Mouse (Mus musculus): ENCODE results near the gene Fbxl17.

The Fbxl17 gene

GRCm38 (mm10) chr17:63095017-63095416 lies 404.8 kb downstream of the Fbxl17 start:
- DNase-seq (ENCODE audit: low read depth), result no peak

GRCm38 (mm10) chr17:63093184-63093583 lies 406.6 kb downstream of the Fbxl17 start:
- DNase-seq (ENCODE audit: low read depth), result peak; percentile 26

GRCm38 (mm10) chr17:63092774-63093173 lies 407.0 kb downstream of the Fbxl17 start:
- no peak for DNase-seq (ENCODE audit: low read depth)

DNA sequence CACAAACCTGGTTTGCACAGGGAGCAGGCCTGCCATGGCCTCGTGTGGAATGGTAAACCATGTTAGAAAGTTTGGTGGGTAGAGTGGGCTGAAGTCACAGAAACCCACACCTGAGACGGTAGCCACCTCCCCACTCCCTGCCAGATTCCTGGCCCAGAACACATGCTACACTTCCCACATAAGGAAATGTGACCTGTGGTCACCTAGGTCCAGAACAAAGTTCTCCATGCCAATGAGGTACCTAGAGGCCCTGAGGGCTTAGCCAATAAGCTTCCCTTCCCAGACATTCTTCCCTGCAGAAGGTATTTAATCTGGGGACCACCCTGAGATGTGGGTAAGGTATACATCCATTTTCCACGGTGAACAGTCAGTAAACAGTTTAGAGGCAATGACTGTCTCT lies 409.7 kb downstream of the Fbxl17 start:
- DNase-seq (ENCODE audit: low read depth), result no peak

- DNase-seq (ENCODE audit: low read depth), result no peak
Observed at GRCm38 (mm10) chr17:63087265-63087664, 412.6 kb downstream of the Fbxl17 start.

DNA sequence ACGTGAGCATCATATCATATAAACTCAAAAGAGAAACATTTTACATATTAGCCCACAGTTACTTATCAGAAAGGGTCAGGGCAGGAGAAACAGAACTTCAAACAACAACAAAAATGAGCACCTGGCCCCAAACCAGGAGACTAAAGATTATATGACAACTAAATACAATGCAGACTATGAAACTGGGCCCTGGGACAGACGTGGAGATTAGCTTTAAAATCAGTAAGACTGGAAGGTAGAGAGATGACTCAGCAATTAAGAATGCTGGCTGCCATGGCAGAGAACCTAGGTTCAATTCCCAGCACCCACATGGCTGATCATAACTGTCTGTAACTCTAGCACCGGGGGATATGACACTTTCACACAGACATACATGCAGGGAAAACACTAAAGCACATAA lies 413.3 kb downstream of the Fbxl17 start:
- DNase-seq (ENCODE audit: low read depth), result no peak

GRCm38 (mm10) chr17:63085227-63085626 lies 414.6 kb downstream of the Fbxl17 start:
- no peak for DNase-seq (ENCODE audit: low read depth)

- no peak for DNase-seq (ENCODE audit: low read depth)
Observed at GRCm38 (mm10) chr17:63079087-63079486, 420.7 kb downstream of the Fbxl17 start.

DNA sequence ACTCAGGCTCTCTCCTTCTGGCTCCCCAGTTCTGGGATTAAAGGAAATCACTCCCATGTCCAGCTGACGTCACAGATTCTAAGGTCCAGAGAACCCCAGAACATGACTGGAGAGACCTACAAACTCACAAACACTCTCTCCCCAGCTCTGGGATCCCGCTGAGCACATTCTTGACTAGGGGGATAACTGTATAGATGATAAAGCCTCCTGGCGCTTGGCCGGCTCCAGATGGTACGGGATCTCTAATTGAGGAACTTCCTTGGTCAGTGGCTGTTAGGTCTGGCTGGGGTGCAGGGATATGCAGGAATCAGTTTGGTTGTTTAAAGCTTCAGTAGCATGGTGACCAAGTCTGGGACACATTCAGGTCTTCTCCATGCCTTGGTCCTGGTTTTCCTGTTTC lies 422.3 kb downstream of the Fbxl17 start:
- DNase-seq (ENCODE audit: low read depth), result no peak

DNA sequence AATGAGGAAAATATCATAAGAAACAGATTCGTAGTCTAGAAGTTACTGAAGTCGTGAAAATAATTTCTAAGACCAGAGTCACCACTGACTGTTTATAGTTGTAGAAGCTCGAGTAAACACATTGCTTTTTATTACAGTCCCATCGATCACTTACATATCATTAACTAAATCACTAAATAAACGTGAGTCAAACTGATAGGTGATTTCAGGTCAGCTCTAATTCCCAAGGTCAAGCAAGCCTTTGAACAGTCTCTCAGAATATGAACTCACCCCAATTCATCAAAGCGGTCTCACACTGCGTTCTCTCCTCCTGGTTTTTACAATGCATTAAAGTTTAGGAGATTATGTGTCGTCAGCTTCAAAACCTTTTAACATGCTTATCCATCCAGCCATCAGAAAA lies 423.2 kb downstream of the Fbxl17 start:
- DNase-seq (ENCODE audit: low read depth), result no peak

- DNase-seq (ENCODE audit: low read depth), result no peak
Observed at GRCm38 (mm10) chr17:63076037-63076426, 423.8 kb downstream of the Fbxl17 start.

- DNase-seq (ENCODE audit: low read depth), result no peak
Observed at GRCm38 (mm10) chr17:63075091-63076036, 424.5 kb downstream of the Fbxl17 start.

DNA sequence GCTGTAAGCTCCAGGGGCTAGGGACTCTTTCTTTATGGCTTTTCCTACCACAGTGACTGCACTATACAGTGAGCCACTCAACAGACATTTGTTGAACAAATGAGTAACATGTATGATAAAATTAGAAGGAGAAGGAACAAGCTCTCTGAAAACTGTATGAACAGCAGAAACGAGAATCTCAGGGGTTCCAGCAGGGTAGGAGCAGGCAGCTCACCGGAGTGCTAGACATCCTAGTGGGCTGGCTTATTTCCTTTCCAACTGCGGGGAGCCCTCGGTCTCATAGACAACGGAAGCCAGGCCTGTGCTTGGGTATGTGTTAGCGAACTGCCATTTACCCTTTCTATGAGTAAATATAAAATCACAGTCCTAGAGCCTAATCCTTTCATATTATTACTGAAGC lies 426.5 kb downstream of the Fbxl17 start:
- no peak for DNase-seq (ENCODE audit: low read depth)

DNA sequence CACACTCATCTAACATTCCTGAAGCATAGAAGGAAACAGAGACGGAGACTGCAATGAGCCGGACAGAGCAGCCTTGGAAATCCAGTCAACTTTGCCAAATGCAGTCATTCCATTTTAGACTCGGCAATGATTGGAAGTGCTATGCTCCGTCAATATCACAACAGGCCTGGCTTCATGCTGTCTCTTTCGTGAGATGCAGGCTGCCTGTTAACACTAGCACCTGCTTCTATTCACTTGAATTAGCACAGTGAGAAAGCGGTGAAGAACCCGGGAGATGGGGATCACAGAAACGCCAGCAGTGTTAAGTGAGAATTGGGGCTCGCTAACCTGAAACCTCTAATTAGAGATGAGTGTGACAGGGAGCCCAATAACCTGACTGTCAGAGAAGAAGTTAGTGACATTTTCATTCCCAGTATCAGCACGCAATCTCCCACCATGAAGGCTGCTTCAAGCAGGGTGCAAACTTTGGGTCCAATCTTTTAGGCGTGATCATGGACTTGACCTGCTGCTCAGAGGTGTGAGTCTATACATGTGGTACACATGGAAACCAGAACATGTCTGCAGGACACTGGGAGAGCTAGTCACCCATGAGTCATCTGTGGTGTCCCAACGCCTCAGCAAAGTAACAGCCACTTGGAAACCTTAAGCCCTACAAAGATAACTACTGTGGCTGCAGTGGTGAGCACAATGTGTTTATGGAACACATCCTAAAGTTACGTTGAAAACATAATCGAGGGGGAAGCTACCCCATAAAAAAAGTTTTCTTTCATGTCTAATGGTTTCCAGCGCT lies 428.5 kb downstream of the Fbxl17 start:
- DNase-seq (ENCODE audit: low read depth), result no peak

DNA sequence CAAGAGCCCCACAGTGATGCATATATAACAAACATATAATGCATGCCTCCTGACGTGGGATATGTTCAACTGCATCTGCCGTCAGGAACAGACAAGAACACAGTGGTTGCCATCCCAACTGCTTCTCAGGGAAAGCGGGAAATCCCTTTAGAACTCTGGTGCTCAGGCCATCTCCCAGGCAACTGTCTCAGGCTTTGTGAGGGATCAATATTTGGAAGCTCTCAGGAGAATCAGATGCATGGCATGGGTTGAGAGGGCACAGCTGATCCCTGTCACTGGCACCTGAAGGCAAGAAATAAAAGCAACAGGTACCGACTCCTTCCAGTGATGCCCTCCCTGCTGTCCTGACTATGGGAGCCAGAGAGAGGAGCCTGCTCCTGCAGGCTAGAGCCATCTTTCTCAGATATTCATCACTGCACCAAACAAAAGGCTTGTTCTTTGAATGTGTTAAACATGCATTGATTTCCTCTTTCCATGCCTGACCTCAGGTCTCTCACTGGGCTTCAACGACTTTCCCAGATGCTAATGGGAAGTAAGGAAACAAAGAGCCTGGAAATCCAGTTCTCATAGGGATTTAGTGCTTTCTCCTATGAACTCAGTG lies 429.6 kb downstream of the Fbxl17 start:
- no peak for DNase-seq (ENCODE audit: low read depth)

GRCm38 (mm10) chr17:63062785-63063184 lies 437.0 kb downstream of the Fbxl17 start:
- DNase-seq (ENCODE audit: low read depth), result no peak

DNA sequence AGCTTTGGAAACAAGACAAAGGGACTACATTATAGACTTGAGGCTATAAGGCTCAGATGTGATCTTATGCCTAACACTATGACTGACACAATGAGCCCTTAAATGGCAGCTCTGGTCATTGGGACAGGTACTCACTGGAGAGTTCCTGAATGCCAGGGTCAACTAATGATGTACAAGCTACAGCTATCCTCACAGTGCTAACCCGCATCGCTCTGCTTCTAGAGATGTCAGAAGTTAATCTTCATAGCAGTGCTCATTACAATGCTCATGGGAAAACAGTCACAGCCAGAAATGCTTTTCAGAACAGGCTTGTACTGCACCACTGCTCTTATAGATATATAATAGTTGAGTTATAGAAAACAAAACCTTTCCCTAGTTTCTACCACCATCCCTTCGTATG lies 438.0 kb downstream of the Fbxl17 start:
- no peak for DNase-seq (ENCODE audit: low read depth)

DNA sequence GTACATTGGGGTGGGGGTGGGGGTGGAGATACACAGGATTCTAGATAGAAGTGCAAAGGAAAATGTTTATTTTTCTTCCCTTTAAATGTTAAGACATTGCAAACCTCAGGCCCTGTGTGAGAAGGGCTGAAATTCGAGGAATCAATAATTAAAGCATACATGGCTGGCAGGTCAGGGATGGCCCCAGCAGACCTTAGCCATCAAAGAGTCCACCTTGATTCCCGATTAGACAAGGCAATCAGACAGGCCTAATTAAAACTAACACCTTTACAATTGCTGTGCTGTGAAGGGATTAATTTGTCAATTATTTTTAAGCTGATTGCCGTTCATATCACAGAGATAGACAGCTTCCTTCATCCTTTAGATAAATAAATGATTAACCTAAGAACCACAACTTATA lies 439.0 kb downstream of the Fbxl17 start:
- no peak for DNase-seq (ENCODE audit: low read depth)

- DNase-seq (ENCODE audit: low read depth), result no peak
Observed at GRCm38 (mm10) chr17:63057740-63058388, 442.0 kb downstream of the Fbxl17 start.

GRCm38 (mm10) chr17:63056976-63057375 lies 442.8 kb downstream of the Fbxl17 start:
- DNase-seq (ENCODE audit: low read depth), result no peak

DNA sequence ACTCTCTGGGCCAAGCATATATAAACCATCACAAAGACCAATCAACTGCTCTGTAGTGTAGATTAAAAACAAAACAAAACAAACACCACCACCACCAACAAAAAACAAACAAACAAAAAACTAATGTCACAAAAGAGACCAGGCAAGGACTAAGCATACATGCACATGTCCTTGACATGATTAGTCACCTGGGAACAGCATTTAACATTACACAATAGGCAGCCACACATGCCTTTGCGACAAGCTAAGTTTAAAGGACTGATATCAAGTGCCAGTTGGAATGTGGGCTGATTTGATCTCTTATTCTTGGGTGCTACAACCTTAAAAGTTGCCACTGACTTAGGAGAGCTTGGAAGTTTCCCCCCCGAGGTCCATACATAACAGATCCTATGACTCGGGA lies 446.5 kb downstream of the Fbxl17 start:
- DNase-seq (ENCODE audit: low read depth), result no peak

DNA sequence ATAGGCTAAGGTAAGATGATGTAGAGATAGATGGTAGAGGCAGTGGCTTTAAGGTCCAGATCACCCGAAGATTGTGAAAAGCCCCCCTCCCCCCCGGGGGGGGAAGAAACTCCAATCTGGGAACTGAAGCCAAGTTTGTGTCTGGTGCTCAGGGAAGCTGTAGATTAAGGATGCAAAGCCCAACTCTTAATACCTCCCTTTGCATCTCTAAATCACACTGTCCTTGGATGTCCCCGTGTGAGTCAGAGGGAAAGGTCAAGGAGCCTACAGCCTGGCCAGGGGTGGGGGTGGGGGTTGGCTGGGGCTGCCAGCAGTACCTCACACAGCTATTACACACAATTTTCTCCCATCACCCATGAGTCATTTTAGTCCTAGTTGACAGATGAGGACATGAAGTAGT lies 453.4 kb downstream of the Fbxl17 start:
- no peak for DNase-seq (ENCODE audit: low read depth)
